Mouse (Mus musculus) stomach, embryonic 15.5 days (tissue): Measurements from ENCODE around the gene Enthd1. TPM values are rescaled to one million over a fixed set of nuclear protein-coding genes. Genes with fewer than 3 reads are reported as not detected.
A peak's percentile ranks its signal among the peaks of the same experiment; 100 is the strongest.
"Not testable (repeated sequence)": the region's sequence is repeated elsewhere in the genome, so short reads cannot be mapped to it uniquely, and the experiment has no call there.

Experiments
- ATAC-seq: fragments of 200-750 bp; cut with Nextera tagmentation; 2 replicates; pipeline ENCODE4 v1.8.0; 2017; ENCODE audit warnings: low read depth, moderate number of reproducible peaks, moderate TSS enrichment; ENCODE audit not compliant: insufficient read depth, low FRiP score
- H3K27ac ChIP-seq: fragments of 300-500 bp; sonication (generic); 2 replicates; pipeline ENCODE4 v1.5.1; 2015; ENCODE audit warnings: mild to moderate bottlenecking, inconsistent platforms
- H3K27me3 ChIP-seq: fragments of 300-500 bp; sonication (generic); replicated peaks from 2 replicates; pipeline ENCODE4 v1.6.1; 2015; ENCODE audit warnings: inconsistent platforms
- H3K36me3 ChIP-seq: fragments of 300-500 bp; sonication (generic); 2 replicates; pipeline ENCODE4 v1.6.1; 2015; ENCODE audit warnings: inconsistent platforms
- H3K4me1 ChIP-seq: fragments of 300-500 bp; sonication (generic); 2 replicates; pipeline ENCODE4 v1.6.1; 2015; ENCODE audit warnings: inconsistent platforms
- H3K4me2 ChIP-seq: fragments of 300-500 bp; sonication (generic); 2 replicates; pipeline ENCODE4 v1.6.1; 2015; ENCODE audit warnings: mild to moderate bottlenecking, inconsistent platforms
- H3K4me3 ChIP-seq: fragments of 300-500 bp; sonication (generic); replicated peaks from 2 replicates; pipeline ENCODE4 v1.5.1; 2015; ENCODE audit warnings: inconsistent platforms
- H3K9ac ChIP-seq: fragments of 300-500 bp; sonication (generic); 2 replicates; pipeline ENCODE4 v1.6.1; 2015; ENCODE audit warnings: inconsistent platforms
- H3K9me3 ChIP-seq: fragments of 300-500 bp; sonication (generic); 2 replicates; pipeline ENCODE4 v1.6.1; 2016; ENCODE audit warnings: inconsistent platforms
- WGBS: fragments of 180-500 bp; shearing (Covaris S2); methylation state at CpG from one replicate; pipeline ENCODE4 v1.1.7; 2015; 5-methylcytosine and 5-hydroxymethylcytosine counted together
- polyA plus RNA-seq: library from polyadenylated mRNA; unstranded; fragments of >200 nt; fragmentation: Nextera tagmentation; extraction: Ambion mirVana; gene quantifications from 2 replicates; pipeline ENCODE4 v1.2.1, GENCODE M21; 2015

Enthd1 gene
- polyA plus RNA-seq, 1 experiment from 2014 or later = not detected

DNA sequence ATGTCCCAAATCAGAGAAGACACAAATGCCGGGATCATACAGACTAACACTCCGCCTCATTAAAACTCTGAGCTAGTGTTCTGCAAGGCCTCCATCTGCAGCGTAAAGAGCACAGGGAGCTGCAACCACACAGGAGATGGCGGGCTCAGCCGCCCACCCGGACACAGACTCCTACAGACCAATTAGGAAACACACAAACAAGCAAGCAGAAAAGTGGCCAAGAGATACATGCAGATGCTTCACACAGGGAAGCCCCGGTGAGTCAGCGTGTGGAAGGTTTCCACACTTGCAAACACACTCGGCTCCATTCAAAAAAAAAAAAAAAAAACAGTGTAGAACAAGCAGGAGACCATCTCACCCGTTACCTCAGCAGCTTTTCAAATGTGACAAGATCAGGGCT lies 64.5 kb downstream of the Enthd1 start:
- no peak overlapping the region for H3K9ac ChIP-seq
- no peak overlapping the region for H3K27ac ChIP-seq
- H3K4me3 ChIP-seq = no peak overlapping the region
- 74% methylated on average over 10 of the region's 10 CpGs for WGBS
- H3K27me3 ChIP-seq = no peaks in the 10 kb centered on the region
- no peak for ATAC-seq
- H3K9me3 ChIP-seq = no peaks in the 10 kb centered on the region
- H3K4me2 ChIP-seq = no peak overlapping the region
- H3K4me1 ChIP-seq = no peaks in the 10 kb centered on the region
- no peaks in the 10 kb centered on the region for H3K36me3 ChIP-seq

DNA sequence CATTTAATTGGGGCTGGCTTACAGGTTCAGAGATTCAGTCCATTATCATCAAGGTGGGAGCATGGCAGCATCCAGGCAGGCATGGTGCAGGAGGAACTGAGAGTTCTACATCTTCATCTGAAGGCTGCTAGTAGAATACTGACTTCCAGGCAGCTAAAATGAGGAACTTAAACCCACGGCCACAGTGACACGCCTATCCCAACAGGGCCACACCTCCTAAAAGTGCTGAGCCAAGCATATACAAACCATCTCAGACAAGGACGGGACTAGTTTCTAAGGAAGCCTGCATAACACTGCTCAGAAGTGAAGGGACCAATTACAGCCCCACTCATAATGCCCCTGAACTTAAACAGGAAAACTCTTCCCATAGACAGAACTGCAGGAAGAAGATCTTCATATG lies 67.2 kb downstream of the Enthd1 start:
- H3K4me1 ChIP-seq, H3K4me3 ChIP-seq, H3K36me3 ChIP-seq, H3K9ac ChIP-seq, H3K27ac ChIP-seq, H3K9me3 ChIP-seq, ATAC-seq, H3K27me3 ChIP-seq, H3K4me2 ChIP-seq: not testable (repeated sequence)
- 54% methylated on average over 3 of the region's 3 CpGs for WGBS

GRCm38 (mm10) chr15:80491505-80491904 lies 73.5 kb downstream of the Enthd1 start:
- Histone ChIP-seq H3K9ac (no peak overlapping the region), H3K27ac (no peak overlapping the region), H3K4me2 (no peak overlapping the region), H3K27me3 (no peaks in the 10 kb centered on the region), H3K4me1 (0 out of 2 replicates have a peak, but pooled peaks cover 3% of the 10 kb centered on the region), H3K36me3 (no peaks in the 10 kb centered on the region), H3K4me3 (no peak overlapping the region), H3K9me3 (no peaks in the 10 kb centered on the region)
- no peak for ATAC-seq
- WGBS = 64% methylated on average over 4 of the region's 4 CpGs

DNA sequence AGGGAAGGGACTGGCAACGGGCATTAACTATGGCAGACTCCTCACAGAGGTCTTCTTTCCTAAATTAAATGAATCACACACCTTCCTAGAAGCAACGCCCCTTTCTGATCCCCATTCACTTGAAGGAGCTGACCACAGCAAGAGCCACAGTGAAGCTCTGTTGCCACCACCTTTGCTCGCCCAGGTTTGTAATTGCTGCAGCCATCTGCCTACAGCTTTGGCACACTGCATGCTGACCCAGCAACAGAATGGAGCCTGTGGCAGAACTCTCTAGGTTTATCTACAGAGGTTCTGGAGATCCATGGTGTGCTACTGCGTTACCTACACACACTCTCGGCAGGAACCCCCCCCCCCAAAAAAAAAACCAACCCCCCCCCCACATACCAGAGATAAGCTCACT lies 74.8 kb downstream of the Enthd1 start:
- Histone ChIP-seq H3K9me3 (no peaks in the 10 kb centered on the region), H3K9ac (no peak overlapping the region), H3K4me3 (no peak overlapping the region), H3K4me2 (no peak overlapping the region), H3K27me3 (no peaks in the 10 kb centered on the region), H3K4me1 (0 out of 2 replicates have a peak, but pooled peaks cover 6% of the 10 kb centered on the region), H3K27ac (no peak overlapping the region), H3K36me3 (no peaks in the 10 kb centered on the region)
- WGBS = 70% methylated on average over 5 of the region's 5 CpGs
- ATAC-seq = no peak

DNA sequence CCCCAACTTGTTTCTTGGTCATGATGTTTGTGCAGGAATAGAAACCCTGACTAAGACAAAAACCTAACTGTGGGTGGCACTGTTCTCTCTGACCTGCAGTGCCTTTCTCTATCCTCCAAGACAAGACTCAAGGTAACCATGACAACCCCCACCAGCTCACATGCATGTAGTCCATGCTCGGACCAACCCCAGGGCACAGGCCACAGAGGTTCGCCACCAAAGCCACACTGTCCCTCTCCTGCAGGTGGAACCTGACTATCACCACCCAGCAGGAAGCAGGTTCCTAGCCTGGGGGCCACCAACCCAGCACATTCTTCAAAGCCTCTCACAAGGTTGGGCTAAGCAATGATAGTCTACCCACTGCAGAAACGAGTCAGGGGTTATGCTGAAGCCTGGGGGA lies 76.3 kb downstream of the Enthd1 start:
- no peak for ATAC-seq
- Histone ChIP-seq H3K9me3 (no peaks in the 10 kb centered on the region), H3K36me3 (no peaks in the 10 kb centered on the region), H3K4me3 (no peak overlapping the region), H3K27ac (no peak overlapping the region), H3K27me3 (no peaks in the 10 kb centered on the region), H3K4me2 (no peak overlapping the region), H3K9ac (no peak overlapping the region), H3K4me1 (0 out of 2 replicates have a peak, but pooled peaks cover 6% of the 10 kb centered on the region)
- WGBS = 72% methylated on average over 3 of the region's 3 CpGs

DNA sequence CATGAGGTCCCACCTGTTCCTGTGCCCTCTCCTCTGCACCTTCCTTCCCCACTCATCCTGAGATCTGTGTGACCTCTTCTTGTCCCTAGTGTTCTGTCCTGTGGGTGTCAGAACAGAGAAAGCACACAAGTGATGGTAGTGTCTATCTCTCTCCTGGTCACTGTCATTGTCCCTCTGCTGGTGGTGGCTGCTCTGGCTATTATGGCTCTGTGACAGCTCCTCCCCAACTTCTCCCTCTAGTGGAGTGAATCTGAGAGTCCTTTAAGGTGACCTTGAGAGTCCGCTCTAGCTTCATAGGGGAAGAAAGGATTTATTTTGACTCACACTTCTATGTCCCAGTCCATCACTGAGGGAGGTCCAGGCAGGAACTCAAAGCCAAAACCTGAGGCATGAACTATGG lies 79.4 kb downstream of the Enthd1 start:
- WGBS = 88% methylated on average over 1 of the region's 1 CpGs
- no peak for ATAC-seq

DNA sequence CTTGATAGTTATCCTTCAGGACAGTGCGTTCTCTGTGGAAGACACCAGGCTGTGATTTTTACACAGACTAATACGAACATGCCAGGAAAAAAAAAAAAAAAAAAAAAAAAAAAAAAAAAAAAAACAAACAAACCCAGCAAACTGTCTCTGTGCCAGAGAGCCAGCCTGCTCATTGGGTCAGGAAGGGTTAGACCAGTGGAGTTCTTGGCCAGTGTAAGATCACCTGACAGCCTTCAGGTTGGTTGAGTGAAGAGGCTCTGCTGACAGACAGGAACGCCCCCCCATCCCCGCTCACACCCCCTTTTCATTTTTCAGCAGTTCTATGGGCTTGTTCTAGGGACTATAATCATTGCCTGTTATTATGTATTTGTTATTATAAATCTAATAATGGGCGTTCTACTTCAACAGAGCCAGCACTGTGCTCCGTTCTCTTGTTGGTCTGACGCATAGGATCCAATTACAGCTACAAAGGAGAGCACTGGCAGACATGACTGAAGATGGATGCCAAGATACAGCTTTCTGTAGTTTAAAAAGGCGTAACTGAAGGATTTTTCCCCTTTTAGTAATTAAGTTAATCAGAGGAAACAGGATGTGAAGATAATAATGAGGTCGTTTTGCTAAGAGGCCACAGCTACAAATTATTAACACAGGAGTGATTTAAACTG lies 81.8 kb downstream of the Enthd1 start:
- no peak overlapping the region for H3K9ac ChIP-seq
- H3K27me3 ChIP-seq = no peaks in the 10 kb centered on the region
- no peaks in the 10 kb centered on the region for H3K36me3 ChIP-seq
- no peak overlapping the region for H3K27ac ChIP-seq
- H3K4me3 ChIP-seq = no peak overlapping the region
- no peaks in the 10 kb centered on the region for H3K9me3 ChIP-seq
- H3K4me1 ChIP-seq = 0 out of 2 replicates have a peak, but pooled peaks cover 2% of the 10 kb centered on the region
- WGBS = 74% methylated on average over 9 of the region's 9 CpGs
- no peak for ATAC-seq
- no peak overlapping the region for H3K4me2 ChIP-seq

More for the DNA sequence above, 79.4 kb downstream of the Enthd1 start:
- Histone ChIP-seq H3K9ac (no peak overlapping the region), H3K4me2 (no peak overlapping the region), H3K9me3 (no peaks in the 10 kb centered on the region), H3K27me3 (no peaks in the 10 kb centered on the region), H3K36me3 (no peaks in the 10 kb centered on the region), H3K27ac (no peak overlapping the region), H3K4me3 (no peak overlapping the region), H3K4me1 (0 out of 2 replicates have a peak, but pooled peaks cover 6% of the 10 kb centered on the region)

DNA sequence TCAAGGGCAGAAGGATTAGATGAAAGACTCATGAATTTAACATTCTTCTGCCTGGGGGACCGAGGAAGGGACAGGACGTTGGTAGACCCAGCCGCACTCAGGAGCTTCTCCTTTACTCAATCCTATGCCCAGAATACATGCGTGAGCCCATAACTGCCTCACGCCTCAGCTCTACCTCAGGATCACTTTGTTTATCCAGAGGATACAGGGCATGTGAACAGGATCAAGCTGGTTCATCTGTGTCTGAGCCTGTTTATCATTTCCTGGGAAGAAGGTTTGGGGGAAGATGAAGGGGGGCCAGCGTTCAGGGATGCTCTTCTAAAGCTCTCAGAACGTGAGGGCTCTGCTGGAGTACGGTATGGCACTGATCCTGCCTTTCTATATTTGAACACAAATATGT lies 82.6 kb downstream of the Enthd1 start:
- no peak overlapping the region for H3K4me3 ChIP-seq
- H3K4me2 ChIP-seq = no peak overlapping the region
- 52% methylated on average over 8 of the region's 8 CpGs for WGBS
- no peak overlapping the region for H3K9ac ChIP-seq
- no peak overlapping the region for H3K27ac ChIP-seq
- no peak for ATAC-seq
- H3K4me1 ChIP-seq = 0 out of 2 replicates have a peak, but pooled peaks cover 2% of the 10 kb centered on the region
- H3K27me3 ChIP-seq = no peaks in the 10 kb centered on the region
- no peaks in the 10 kb centered on the region for H3K36me3 ChIP-seq
- no peaks in the 10 kb centered on the region for H3K9me3 ChIP-seq

DNA sequence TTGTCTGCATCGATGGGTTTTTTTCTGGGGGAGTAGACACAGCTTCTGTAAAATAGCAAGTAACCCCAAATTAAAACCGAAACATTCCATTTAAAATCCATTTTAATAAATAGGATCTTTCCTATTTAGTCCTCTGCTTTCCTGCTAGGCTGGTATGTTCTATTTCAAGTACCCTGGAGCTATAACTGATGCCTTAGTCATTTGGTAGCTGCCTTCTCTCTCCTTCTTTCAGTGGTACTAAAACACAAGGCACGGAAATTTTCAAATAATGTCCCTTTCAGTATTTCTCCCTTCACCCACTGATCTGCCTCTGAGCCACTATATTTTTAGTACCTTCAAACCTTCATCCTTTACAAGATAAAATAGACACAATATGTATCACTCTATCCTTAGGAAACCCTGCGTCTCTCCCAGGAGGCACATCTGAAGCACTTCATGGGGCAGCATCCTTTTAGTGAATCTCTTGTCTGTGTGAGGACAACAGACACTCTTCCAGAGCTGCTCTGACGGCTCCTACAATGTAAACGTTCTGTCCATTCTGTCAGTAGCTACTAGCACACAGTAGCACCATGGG lies 90.4 kb downstream of the Enthd1 start:
- 68% methylated on average over 6 of the region's 6 CpGs for WGBS
- no peak overlapping the region for H3K4me2 ChIP-seq
- H3K4me3 ChIP-seq = no peak overlapping the region
- no peak overlapping the region for H3K27ac ChIP-seq
- H3K36me3 ChIP-seq = no peaks in the 10 kb centered on the region
- H3K9ac ChIP-seq = no peak overlapping the region
- H3K4me1 ChIP-seq = no peaks in the 10 kb centered on the region
- no peak for ATAC-seq
- H3K9me3 ChIP-seq = no peaks in the 10 kb centered on the region
- H3K27me3 ChIP-seq = no peaks in the 10 kb centered on the region

- 85% methylated on average over 4 of the region's 4 CpGs for WGBS
- ATAC-seq = no peak
- Histone ChIP-seq H3K36me3 (no peaks in the 10 kb centered on the region), H3K27ac (no peak overlapping the region), H3K4me1 (no peaks in the 10 kb centered on the region), H3K9ac (no peak overlapping the region), H3K27me3 (0 out of 2 replicates have a peak, but pooled peaks cover 5% of the 10 kb centered on the region), H3K4me2 (no peak overlapping the region), H3K9me3 (no peaks in the 10 kb centered on the region), H3K4me3 (no peak overlapping the region)
Measured at GRCm38 (mm10) chr15:80467876-80468275, 97.1 kb downstream of the Enthd1 start.

GRCm38 (mm10) chr15:80462106-80462505 lies 102.8 kb downstream of the Enthd1 start:
- H3K4me3 ChIP-seq = 0 out of 2 replicates have a peak overlapping the region, but pooled peaks have one; percentile 5
- no peaks in the 10 kb centered on the region for H3K9me3 ChIP-seq
- H3K9ac ChIP-seq = no peak overlapping the region
- H3K27me3 ChIP-seq = 0 out of 2 replicates have a peak, but pooled peaks cover 9% of the 10 kb centered on the region
- no peak for ATAC-seq
- no peaks in the 10 kb centered on the region for H3K36me3 ChIP-seq
- peaks cover 10% of the 10 kb centered on the region; the same call in 1 of the 2 replicates for H3K4me1 ChIP-seq
- 3% methylated on average over 9 of the region's 9 CpGs for WGBS
- no peak overlapping the region for H3K27ac ChIP-seq
- H3K4me2 ChIP-seq = peak overlapping the region; percentile 47

DNA sequence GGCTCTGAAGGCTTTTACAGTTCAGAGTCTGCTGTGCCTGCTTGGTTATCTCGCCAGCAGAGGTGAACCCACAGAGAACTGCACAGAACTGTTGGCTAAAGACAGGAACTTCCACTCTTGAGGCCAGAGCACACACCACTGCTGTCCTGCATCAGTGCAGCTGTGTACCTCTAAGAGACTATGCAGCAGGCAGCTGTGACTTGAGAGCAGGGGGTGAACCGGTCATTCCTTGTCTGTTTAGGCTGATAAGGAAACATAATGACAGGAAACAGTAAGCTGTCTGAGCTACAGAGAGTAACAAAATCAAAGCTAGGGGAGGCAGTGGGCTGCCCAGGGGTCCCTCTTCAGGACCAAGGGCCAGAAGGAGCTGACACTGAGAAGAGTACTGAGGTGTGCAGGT lies 103.5 kb downstream of the Enthd1 start:
- no peak for ATAC-seq
- 0 out of 2 replicates have a peak, but pooled peaks cover 9% of the 10 kb centered on the region for H3K27me3 ChIP-seq
- H3K9ac ChIP-seq = no peak overlapping the region
- WGBS = 28% methylated on average over 2 of the region's 2 CpGs
- no peaks in the 10 kb centered on the region for H3K9me3 ChIP-seq
- no peak overlapping the region for H3K27ac ChIP-seq
- peaks cover 10% of the 10 kb centered on the region; the same call in 1 of the 2 replicates for H3K4me1 ChIP-seq
- no peak overlapping the region for H3K4me3 ChIP-seq
- 0 out of 2 replicates have a peak overlapping the region, but pooled peaks have one; percentile 47 for H3K4me2 ChIP-seq
- no peaks in the 10 kb centered on the region for H3K36me3 ChIP-seq
